ENCODE assay signal across 8 mouse cellular contexts in genomic region chr10:119238985-119239631, GRCm38 (mm10). TPM values are rescaled to one million over a fixed set of nuclear protein-coding genes. Genes with fewer than 3 reads are reported as not detected.
DNase-seq lines count a peak whose midpoint lies in the region; ATAC-seq and TF ChIP-seq lines count a peak whose summit lies in the region.

No protein-coding gene starts in this region.

- peak overlapping the region; percentile 75 for H3K4me2 ChIP-seq in embryonic facial prominence, embryonic 14.5 days (ENCODE audit: low read depth, low read length)
- H3K4me2 ChIP-seq in heart, postnatal 0 days (ENCODE audit: low read depth, low read length) = peak overlapping the region; percentile 91
- H3K4me2 ChIP-seq in lung, postnatal 0 days (replicated peaks; ENCODE audit: low read depth, low read length) = peak overlapping the region; percentile 78

- peak overlapping the region; percentile 95 for H3K4me3 ChIP-seq in embryonic facial prominence, embryonic 14.5 days (ENCODE audit: low read depth, low read length)
- peak overlapping the region; percentile 99 for H3K4me3 ChIP-seq in heart, postnatal 0 days (ENCODE audit: low read depth, low read length)
- H3K4me3 ChIP-seq in lung, postnatal 0 days (ENCODE audit: low read depth, low read length) = peak overlapping the region; percentile 95

- no peak for TF ChIP-seq EP300 in heart, postnatal 0 days (IDR thresholded peaks at IDR 0.05; ENCODE audit: low read depth)
- no peak for TF ChIP-seq EP300 in lung, postnatal 0 days (IDR thresholded peaks at IDR 0.05)

- peaks cover 18% of the 10 kb centered on the region for H3K36me3 ChIP-seq in embryonic facial prominence, embryonic 14.5 days (ENCODE audit: control insufficient read depth, insufficient read depth, low read length)
- H3K36me3 ChIP-seq in heart, postnatal 0 days (replicated peaks; ENCODE audit: control insufficient read depth, insufficient read depth, low read length) = peaks cover 3% of the 10 kb centered on the region; the same call in 1 of the 2 replicates
- no peaks in the 10 kb centered on the region for H3K36me3 ChIP-seq in lung, postnatal 0 days (ENCODE audit: insufficient read depth, low read length)

- no peaks in the 10 kb centered on the region for H3K27me3 ChIP-seq in embryonic facial prominence, embryonic 14.5 days (replicated peaks; ENCODE audit: control insufficient read depth, insufficient read depth, low read length)
- H3K27me3 ChIP-seq in heart, postnatal 0 days (ENCODE audit: control insufficient read depth, insufficient read depth, low read length) = no peaks in the 10 kb centered on the region
- H3K27me3 ChIP-seq in lung, postnatal 0 days (replicated peaks; ENCODE audit: insufficient read depth, low read length) = no peaks in the 10 kb centered on the region

- H3K9ac ChIP-seq in embryonic facial prominence, embryonic 14.5 days (ENCODE audit: low read depth, low read length) = peak overlapping the region; percentile 99
- H3K9ac ChIP-seq in heart, postnatal 0 days (replicated peaks; ENCODE audit: low read depth, low read length) = peak overlapping the region; percentile 99
- H3K9ac ChIP-seq in lung, postnatal 0 days (replicated peaks; ENCODE audit: low read depth) = peak overlapping the region; percentile 98

- peak overlapping the region; percentile 99 for H3K27ac ChIP-seq in embryonic facial prominence, embryonic 14.5 days (replicated peaks; ENCODE audit: low read depth, low read length)
- H3K27ac ChIP-seq in heart, postnatal 0 days (ENCODE audit: low read depth) = peak overlapping the region; percentile 99
- H3K27ac ChIP-seq in lung, postnatal 0 days (ENCODE audit: low read length) = peak overlapping the region; percentile 99

- under 1% methylated on average over 30 of the region's 54 CpGs for WGBS in embryonic facial prominence, embryonic 14.5 days
- under 1% methylated on average over 53 of the region's 54 CpGs for WGBS in heart, postnatal 0 days
- WGBS in lung, postnatal 0 days = 2% methylated on average over 31 of the region's 54 CpGs

- H3K9me3 ChIP-seq in embryonic facial prominence, embryonic 14.5 days (ENCODE audit: control insufficient read depth, low read length) = no peaks in the 10 kb centered on the region
- no peaks in the 10 kb centered on the region for H3K9me3 ChIP-seq in heart, postnatal 0 days (replicated peaks; ENCODE audit: control insufficient read depth, low read length)
- H3K9me3 ChIP-seq in lung, postnatal 0 days (ENCODE audit: low read length) = no peaks in the 10 kb centered on the region

- H3K4me1 ChIP-seq in embryonic facial prominence, embryonic 14.5 days (ENCODE audit: control insufficient read depth, insufficient read depth, low read length) = peaks cover 11% of the 10 kb centered on the region
- peaks cover 23% of the 10 kb centered on the region for H3K4me1 ChIP-seq in heart, postnatal 0 days (ENCODE audit: control insufficient read depth, insufficient read depth)
- peaks cover 12% of the 10 kb centered on the region; the same call in 1 of the 2 replicates for H3K4me1 ChIP-seq in lung, postnatal 0 days (ENCODE audit: insufficient read depth, low read depth, low read length)

- no peak for TF ChIP-seq CTCF in heart, postnatal 0 days (IDR thresholded peaks at IDR 0.05; ENCODE audit: low read depth)
- TF ChIP-seq CTCF in lung, postnatal 0 days (IDR thresholded peaks at IDR 0.05) = peak; percentile 10; the same call in 1 of the 2 replicates

- peak; percentile 5 for ATAC-seq in embryonic facial prominence, embryonic 14.5 days (ENCODE audit: low read depth)
- ATAC-seq in heart, postnatal 0 days (ENCODE audit: insufficient read depth, low read depth) = peak; percentile 6
- ATAC-seq in lung, postnatal 0 days = peak; percentile 9

- DNase-seq in CD4-positive helper T cell, adult 2 months (ENCODE audit: low read depth, low spot score) = peak; percentile 53
- peak; percentile 47 for DNase-seq in adrenal gland, postnatal 25 days
- DNase-seq in embryonic facial prominence, embryonic 14.5 days (ENCODE audit: low spot score) = peak; percentile 56
- peak; percentile 22 for DNase-seq in heart, postnatal 0 days (ENCODE audit: low spot score)
- peak; percentile 69 to 81 for DNase-seq in kidney, postnatal 4 days
- peak; percentile 55 for DNase-seq in lung, postnatal 0 days (ENCODE audit: low spot score)
- DNase-seq in ovary, postnatal 10 days (ENCODE audit: low spot score) = peak; percentile 34
- peak; percentile 41 for DNase-seq in thymus, postnatal 25 days

RNA-seq across cellular contexts. Expression of gene Cand1, which starts 0.7 kb away (rescaled TPM):
- total RNA-seq in adrenal gland, postnatal 25 days (2021) = 99.5 and 104 TPM in 2 replicates
- polyA plus RNA-seq in embryonic facial prominence, embryonic 14.5 days (2014; fragmentation: Nextera tagmentation; extraction: Ambion mirVana) = 81.2 and 86.8 TPM in 2 replicates
- total RNA-seq in heart, postnatal 0 days (2014; rRNA removed; ENCODE audit: low replicate concordance) = 41.6 and 76.8 TPM in 2 replicates
- 15.4 and 19.4 TPM in 2 replicates for polyA plus RNA-seq in heart, postnatal 0 days (2015; fragmentation: Nextera tagmentation; extraction: Ambion mirVana)
- 20.4 and 21.5 TPM in 2 replicates for polyA plus RNA-seq in lung, postnatal 0 days (2015; fragmentation: Nextera tagmentation; extraction: Ambion mirVana)

Comparison
In these comparisons a context has a peak if more than half of its experiments do, and no peak if none do; other contexts are left out.
1. Peak in every context shown above with its lines: DNase-seq, ATAC-seq, H3K4me3 ChIP-seq and H3K27ac ChIP-seq.
2. DNase-seq: peak in every context shown above with its lines; median percentile 75 in kidney, postnatal 4 days; 56 in embryonic facial prominence, embryonic 14.5 days; 55 in lung, postnatal 0 days; 53 in CD4-positive helper T cell, adult 2 months; 47 in adrenal gland, postnatal 25 days; 41 in thymus, postnatal 25 days; 34 in ovary, postnatal 10 days; 22 in heart, postnatal 0 days.